Mouse (Mus musculus) erythroblast, embryonic 14.5 days (primary cell): ENCODE data around the gene Ptprr.

Source experiments
- GATA1 ChIP-seq: IDR thresholded peaks from 2 replicates; pipeline ENCODE4 v1.6.1; 2012; ENCODE audit warnings: low read length, inconsistent platforms, mixed read lengths
- TAL1 ChIP-seq: IDR thresholded peaks from 3 replicates; pipeline ENCODE4 v1.6.1; 2012; ENCODE audit warnings: low read length, inconsistent platforms, mixed read lengths

- no peak for TF ChIP-seq TAL1
- TF ChIP-seq GATA1, result no peak
Measured at GRCm38 (mm10) chr10:116272156-116272555, 254.1 kb downstream of the Ptprr start.
